Mouse (Mus musculus): Measurements from ENCODE around the gene Cdadc1.

DNA sequence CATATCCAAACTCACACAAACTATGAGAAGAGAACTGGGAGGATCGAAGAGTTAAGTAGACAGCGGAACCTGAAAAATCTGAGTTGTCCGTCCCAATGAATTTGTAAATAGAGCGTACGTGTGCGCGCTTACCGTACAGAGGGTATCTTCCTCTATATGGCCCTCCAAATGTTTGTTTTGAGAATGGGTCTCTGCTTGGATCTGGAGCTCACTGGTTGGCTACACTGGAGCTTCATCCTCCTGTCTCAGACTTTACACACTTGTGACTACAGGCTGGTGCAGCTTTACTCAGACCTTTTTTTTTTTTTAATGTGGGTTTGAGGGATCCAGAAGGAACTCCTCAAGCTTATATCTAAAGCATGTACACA, 485 bp upstream of the Cdadc1 start:
- TF ChIP-seq CTCF (IDR thresholded peaks at IDR 0.05; ENCODE audit: low read depth, low read length) (no peak), POLR2A (IDR thresholded peaks at IDR 0.05; ENCODE audit: insufficient read depth, low read length) (no peak)

Measured in ES-Bruce4 (cell line).